Mouse (Mus musculus) layer of hippocampus, adult 11-12 months (tissue): ENCODE results near the gene Psenen.

Source experiments
- DNase-seq: peaks from one replicate; pipeline ENCODE4 v3.0.0; 2022; ENCODE audit warnings: low spot score

The Psenen gene

GRCm38 (mm10) chr7:30563117-30563905, at the start of gene Psenen, which contains the start of the genes U2af1l4 and Gm49396:
Psenen (minus strand) TSS chr7:30563627.
U2af1l4 (plus strand) TSS chr7:30563301.
Gm49396 (plus strand) TSS chr7:30563344.
- DNase-seq: peak; percentile 97

DNA sequence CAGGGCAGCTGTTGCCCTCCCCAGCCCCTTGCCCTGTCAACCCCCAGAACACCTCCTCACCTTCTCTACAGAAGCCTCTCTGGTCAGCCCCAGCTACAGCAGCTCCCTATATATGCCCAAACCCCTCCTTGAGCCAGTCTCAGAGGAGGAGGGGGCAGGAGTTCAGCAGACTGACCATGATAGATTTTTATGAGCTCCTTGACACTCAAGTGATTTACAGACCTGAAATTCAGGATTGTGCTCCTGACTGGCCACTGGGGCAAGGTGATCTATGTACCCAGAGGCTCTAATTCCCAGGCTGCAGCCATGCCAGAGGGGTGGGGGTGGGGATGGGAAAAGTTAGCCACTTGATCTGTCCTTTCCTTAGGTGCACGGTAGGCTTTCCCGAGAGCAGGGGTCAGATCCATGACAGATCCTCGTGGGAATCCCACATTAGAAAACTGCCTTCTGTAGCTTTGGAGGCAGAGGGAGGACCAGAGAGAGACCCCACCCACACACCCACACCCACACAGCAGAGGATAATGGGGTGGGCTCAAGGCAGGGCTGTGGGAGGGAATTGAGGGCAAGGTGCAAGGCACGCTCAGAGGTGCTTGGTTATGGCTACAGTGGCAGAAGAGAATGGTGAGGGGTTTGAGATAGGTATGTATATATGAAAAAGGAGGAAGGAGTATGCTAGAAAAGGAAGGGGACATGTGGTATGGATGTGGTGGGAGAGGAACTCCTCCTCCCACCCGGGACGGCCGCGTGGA, 49.4 kb upstream of the Psenen start, which contains the start of gene Upk1a:
TSS of gene Upk1a (minus strand) at position 194 of the 749 bp plus-strand sequence.
- DNase-seq: no peak

DNA sequence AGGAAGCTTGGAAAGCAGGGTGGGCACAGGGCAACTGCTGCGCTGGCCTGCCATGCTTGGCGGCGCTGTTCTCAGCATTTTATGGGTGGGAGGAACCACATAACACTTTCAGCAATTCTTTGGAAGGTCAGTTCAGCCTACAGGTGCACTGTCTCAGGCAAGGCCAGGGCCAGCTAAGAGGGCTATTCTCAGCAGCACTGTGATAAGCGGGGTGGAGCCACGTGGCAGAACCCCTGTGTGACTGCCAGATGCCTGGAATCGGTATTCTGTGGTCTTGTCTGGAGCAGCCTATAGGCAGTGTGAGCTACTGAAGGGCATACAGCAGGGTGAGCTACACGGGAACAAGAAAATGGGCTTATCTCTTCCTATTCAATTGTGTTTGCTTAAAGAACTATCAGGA, 46.6 kb upstream of the Psenen start:
- no peak for DNase-seq

DNA sequence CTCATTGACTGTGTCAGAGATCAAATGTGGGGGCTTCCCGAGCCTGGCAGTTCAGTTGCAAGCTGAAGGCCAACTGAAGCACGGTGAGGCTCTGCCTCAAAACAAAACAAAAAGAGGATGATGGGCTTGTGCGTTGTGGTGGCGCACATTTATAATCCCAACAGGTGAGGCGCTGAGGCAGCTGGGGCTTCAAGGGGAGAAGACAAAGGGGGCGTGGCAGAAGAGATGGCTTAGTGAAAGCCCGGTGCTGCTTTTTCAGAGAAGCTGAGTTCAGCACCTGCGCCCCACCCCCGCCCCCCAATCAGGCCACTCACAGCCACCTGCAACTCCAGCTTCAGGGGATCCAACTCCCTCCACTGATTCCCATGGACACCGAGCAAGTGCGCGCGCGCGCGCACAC, 45.0 kb upstream of the Psenen start:
- DNase-seq: no peak

DNA sequence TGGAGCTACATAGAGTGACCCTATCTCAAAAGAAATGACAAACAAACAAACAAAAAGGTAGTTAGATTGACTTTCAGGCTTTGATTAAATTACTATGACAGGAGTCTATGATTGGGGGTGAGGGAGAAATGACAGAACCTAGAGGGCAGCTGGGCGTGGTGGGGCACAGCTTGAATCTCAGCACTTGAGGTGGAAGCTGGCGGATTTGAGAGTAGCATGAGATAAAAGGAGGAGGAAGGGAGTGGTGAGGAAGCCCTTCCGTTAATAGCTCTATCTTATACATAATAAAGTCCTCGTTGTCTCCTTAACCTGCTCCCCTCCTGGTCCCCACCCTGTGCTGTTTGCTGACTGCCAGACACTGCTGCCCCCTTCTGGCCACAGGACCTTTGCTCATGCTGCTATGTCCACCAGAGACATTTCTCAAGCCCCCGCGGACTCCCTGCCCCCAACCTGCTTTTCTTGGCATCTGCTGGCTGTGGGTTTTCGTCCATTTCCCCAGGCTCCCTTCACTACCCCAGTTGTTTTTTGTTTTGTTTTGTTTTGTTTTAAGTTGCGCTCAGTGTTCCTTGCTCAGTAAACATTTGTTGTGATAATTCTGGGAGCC, 44.4 kb upstream of the Psenen start:
- no peak for DNase-seq

GRCm38 (mm10) chr7:30604944-30605343, 41.5 kb upstream of the Psenen start:
- no peak for DNase-seq

- no peak for DNase-seq
Observed at GRCm38 (mm10) chr7:30604424-30604823, 41.0 kb upstream of the Psenen start.

DNA sequence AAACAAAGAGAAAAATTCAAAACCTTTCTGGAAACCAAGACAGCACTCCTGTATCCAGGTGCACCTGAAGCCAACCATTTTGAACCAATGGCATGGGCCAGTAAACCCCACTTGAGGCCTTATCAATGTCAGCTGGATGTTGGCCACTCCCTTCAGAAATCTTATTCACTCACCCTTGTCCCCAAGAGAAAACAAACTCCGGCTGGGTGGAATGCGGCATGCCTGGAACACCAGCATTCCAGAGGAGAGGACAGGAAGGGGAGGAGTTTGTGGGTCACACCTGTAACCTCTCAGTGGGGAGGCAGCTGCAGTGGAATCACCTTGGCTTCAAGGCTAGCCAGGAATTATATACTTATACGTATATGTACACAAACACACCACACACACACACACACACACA, 39.2 kb upstream of the Psenen start:
- no peak for DNase-seq

DNA sequence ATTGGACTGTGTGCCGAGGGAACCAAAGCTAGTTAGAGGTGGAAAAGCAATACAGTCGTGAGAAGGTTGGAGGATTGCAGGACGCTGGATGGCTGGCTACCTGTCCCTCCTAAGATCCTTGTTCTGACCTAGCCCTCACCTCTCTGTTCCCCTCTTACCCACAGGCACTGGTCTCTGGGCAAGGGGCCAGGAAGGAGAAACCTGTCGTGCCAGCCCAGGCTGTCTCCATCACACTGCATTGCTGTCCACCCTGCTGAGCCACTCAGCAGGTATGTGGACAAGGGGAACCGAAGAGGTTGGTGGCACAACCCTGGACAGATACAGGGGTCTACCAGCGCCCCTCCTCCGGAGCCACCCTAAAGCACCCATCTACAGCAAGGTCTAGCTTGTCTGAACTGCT, 37.2 kb upstream of the Psenen start:
- no peak for DNase-seq

DNA sequence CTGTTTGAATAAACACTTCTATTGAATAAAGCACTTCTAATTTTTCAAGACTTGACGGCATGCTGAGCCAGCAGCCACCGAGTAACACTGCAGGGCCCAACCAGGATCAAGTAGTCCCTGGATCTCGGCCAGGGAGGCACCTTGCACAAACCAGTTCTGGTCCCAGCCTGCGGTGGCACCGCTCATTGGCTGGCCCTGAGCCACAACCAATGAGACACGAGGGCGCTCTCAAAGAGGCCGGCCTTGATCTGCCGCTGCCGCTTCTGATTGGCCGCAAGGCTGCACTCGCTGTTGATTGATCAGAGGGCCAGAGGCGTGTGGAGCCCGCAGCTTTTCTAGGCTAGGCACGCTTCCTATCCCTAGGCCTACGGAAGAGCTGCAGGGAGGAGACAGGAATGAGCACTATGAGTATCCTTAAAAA, 36.5 kb upstream of the Psenen start:
- peak; percentile 93 for DNase-seq

DNA sequence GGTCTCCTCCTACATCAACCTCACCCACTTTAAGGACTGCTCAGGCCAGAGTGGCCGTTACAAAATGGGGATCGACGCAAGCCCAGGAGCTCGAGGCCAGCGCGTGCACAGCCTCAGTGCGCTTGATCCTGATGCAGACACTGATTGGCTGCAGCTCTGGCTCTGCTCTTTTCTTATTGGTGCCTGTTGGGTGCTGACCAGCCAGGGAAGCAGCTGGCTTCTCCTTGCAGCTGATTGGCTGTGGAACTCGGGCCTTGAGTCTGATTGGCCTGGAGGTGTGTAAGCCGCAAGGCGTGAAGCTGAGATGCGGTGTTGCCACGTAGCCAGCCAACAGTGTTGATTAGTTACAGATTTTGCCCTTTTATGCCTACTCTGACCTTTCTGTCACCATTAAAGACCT, 35.4 kb upstream of the Psenen start, which contains the start of gene Zbtb32:
TSS of gene Zbtb32 (minus strand) at position 124 of the 400 bp plus-strand sequence.
- no peak for DNase-seq

DNA sequence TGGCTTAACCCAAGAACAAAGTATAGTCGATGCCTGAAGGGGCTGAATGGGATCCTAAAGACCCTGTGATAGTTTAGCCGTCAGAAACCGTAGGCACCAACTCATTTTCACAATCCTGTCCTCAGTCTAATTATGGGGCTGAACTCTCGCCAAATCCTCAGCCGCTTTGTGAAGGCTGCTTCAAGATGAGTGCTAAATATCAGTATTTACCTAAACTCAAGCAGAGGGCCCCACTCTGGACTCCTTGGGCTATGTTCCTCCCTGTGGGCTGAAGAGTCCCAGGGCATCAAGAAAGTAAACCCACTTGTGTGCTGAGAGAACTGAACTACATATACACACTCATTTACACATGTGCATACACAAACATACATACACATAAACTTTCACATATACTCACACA, 33.4 kb upstream of the Psenen start:
- DNase-seq: no peak

DNA sequence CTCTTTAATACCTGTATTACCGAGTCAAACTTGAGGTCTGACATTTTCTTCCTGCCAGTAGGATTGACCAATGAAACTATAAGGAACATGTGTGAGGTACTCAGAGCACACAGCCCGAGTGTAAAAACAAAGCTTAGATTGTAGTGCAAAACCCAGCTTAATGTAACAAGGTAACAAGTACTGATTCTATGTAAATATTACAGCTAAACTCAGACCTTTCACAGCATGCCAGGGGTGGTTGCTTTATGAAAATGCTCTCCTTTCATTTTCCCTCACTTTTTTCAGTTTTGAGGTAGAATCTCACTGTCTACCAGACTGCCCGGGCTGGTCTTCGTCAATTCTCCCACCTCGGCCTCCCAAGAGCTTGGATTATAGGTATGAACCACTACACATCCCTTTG, 32.7 kb upstream of the Psenen start:
- no peak for DNase-seq

DNA sequence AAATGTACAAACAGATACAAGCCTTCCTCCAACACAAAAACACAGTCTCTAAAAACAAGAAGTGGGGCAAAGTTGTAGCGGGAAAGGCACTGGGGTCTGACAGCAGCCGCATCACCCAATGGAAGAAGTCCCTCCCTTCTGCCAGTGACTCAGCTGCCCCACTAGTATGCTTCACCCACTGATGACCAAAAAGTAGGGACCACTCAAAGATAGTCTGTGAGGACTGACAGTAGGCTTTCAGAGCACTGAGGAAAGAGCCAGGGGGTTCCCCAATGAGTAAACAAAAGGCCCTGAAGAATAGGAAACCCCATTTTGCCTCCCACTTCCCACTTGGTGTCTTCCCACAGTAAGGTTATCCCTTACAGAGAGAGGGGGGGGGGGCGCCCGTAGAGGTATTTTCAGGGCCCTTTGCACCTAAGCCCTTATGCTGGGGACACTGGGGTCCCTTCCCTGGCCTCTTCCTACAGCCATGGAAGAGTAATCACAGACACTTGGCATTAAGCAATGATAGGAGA, 31.1 kb upstream of the Psenen start:
- no peak for DNase-seq

- DNase-seq: no peak
Observed at GRCm38 (mm10) chr7:30593579-30594509, 30.4 kb upstream of the Psenen start.

DNA sequence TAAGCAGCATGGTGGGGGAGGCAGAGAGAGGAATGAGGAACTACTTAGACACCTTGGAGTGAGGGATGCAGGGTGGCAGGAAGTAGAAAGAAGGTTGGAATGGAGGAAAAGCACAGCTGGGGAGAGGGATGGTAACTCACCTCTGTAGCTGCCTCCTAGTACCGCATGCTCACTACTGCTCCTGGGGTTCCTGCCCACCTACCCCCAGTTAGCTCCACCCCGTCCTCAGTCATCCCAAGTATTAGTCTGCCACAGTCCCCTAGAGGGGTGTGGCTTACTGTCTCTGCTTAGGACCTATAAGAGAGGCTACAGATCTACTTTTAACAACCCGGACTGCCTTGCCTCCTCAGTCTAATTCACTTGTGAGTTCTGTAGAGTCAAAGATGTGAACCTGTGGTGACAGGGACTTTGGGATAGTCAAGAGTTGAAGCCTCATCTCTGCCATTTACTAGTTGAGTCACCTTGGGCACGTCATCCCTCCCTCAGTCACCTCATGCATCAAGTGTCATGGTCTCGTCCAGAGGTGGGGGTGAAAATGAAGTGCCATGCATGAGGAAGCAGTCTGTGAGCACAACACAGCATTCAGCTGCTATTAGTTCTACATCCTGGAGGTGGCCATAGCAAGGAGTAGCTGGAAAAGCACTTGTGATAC, 29.5 kb upstream of the Psenen start:
- no peak for DNase-seq

DNA sequence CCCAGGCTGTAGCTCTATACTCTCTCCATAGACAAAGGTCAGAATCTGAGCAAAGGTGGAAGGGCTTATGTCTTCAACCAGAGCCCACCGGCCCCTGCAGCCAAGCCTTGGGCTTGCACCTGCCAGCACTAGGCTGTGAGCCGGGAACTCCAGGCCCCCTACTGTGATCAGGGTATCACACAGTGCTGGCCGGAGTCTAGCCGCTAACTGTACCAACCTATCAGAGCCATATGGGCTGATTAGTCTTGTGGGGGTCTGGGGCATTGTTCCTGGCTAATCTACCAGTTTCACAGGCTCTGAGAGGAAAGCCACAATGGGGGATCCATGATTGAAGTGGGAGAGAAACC, 28.2 kb upstream of the Psenen start:
- no peak for DNase-seq

- DNase-seq: no peak
Observed at GRCm38 (mm10) chr7:30590927-30591604, 27.6 kb upstream of the Psenen start.

DNA sequence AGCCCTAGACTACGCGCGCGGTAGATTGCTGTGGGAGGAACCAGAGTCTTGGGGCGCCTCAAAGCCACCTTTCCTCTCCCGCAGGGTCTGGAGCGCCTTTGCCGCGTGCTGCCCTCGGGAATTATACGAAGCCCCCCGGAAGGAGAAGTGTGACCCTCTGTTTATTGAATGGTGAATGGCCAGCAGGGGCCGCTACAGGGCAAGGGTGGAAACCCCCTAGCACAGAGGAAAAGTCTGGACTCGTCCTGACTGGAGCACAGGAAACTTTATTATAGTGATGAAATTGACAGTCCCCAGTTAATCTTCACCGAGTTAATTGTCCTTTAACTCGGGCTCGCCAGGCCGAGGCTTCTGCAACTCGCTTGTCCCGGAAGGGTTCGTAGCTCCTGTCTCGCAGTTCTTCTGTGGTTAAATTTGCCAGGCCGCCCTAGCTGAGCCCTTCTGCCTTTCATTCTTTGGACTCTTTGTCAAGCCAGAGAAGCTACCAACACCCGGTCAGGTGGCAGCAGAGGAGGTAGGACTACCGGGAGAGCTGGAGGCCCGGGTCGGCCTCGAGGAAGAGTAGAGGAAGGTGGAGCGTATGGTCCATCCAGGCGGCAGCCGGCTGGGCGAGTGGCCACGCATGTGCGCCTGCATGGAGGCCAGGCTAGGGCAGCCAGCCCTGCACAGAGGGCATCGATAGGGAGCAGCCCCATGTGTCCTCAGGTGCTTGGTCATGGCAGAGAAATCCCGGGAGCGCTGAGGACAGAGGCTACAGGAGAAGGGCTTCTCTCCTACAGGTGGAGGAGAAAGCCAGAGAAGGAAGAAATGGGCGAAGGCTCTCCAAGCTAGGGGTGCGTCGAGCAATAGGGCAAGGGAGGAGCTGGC, 26.2 kb upstream of the Psenen start:
- peak; percentile 83 for DNase-seq
